8 mouse cellular contexts compared by ENCODE assay signal in genomic region chr6:120822307-120822928, GRCm38 (mm10). TPM values are rescaled to one million over a fixed set of nuclear protein-coding genes. Genes with fewer than 3 reads are reported as not detected.
DNase-seq lines count a peak whose midpoint lies in the region; ATAC-seq and TF ChIP-seq lines count a peak whose summit lies in the region.

Gene Atp6v1e1 (minus strand): TSS chr6:120822793.

- H3K27ac ChIP-seq in cortical plate, adult 2 months (ENCODE audit: insufficient read depth, low read length) = peak within 1 kb of the TSS; percentile 39

- DNase-seq in gastrocnemius, postnatal 10 days = peak; percentile 83
- DNase-seq in induced T-regulatory cell, adult 2 months (ENCODE audit: low read depth) = peak; percentile 98
- peak; percentile 73 to 93 for DNase-seq in left cerebral cortex, adult 9 months (ENCODE audit: low spot score in 2 of 2)
- peak; percentile 88 for DNase-seq in right cerebral cortex, postnatal 14 days
- DNase-seq in urinary bladder, postnatal 36 days (ENCODE audit: low spot score in 2 of 2) = peak; percentile 86 to 93

- TF ChIP-seq CTCF in cortical plate, adult 2 months (IDR thresholded peaks at IDR 0.05; ENCODE audit: extremely low read depth, insufficient read depth, low read length) = no peak

- peak; percentile 96 for ATAC-seq in activated CD4-positive, CD25-positive, alpha-beta regulatory T cell, adult 4 months
- peak; percentile 91 for ATAC-seq in megakaryocyte progenitor cell, adult 5-6 weeks (replicated peaks; ENCODE audit: poor library complexity)

- TF ChIP-seq POLR2A in cortical plate, adult 2 months (IDR thresholded peaks at IDR 0.05; ENCODE audit: extremely low read depth, insufficient read depth, low read length) = peak; percentile 77

- peaks cover 4% of the 10 kb centered on the region; the same call in 1 of the 2 replicates for H3K4me1 ChIP-seq in cortical plate, adult 2 months (ENCODE audit: control insufficient read depth, insufficient read depth, low read length)

- peak within 1 kb of the TSS; percentile 80 for H3K4me3 ChIP-seq in cortical plate, adult 2 months (ENCODE audit: insufficient read depth, low read length)

RNA-seq across cellular contexts. Expression of gene Atp6v1e1, which starts in this region (rescaled TPM):
- polyA plus RNA-seq in activated CD4-positive, CD25-positive, alpha-beta regulatory T cell, adult 4 months (2017; shearing (Covaris generic)) = 10 to 100 TPM; 85.8 to 86.2 TPM
- 596 and 605 TPM in 2 replicates for polyA plus RNA-seq in cortical plate, adult 2 months (2012; rRNA removed)
- 100 to 1,000 TPM; 133 to 145 TPM for total RNA-seq in gastrocnemius, postnatal 10 days (2021)
- total RNA-seq in megakaryocyte progenitor cell, adult 5-6 weeks (2015) = 139 and 152 TPM in 2 replicates
- total RNA-seq in megakaryocyte progenitor cell, adult 5-6 weeks (2017) = 135 and 152 TPM in 2 replicates

Comparison
In these comparisons a context has a peak if more than half of its experiments do, and no peak if none do; other contexts are left out.
1. Peak in every context shown above with its lines: DNase-seq, ATAC-seq, H3K4me3 ChIP-seq and H3K27ac ChIP-seq.